Mouse (Mus musculus): ENCODE data around the gene Rnf150. TPM values are rescaled to one million over a fixed set of nuclear protein-coding genes. Genes with fewer than 3 reads are reported as not detected.

Rnf150 gene
- total RNA-seq, 2 experiments from 2014 or later: 4.6 TPM; not detected in 1

- no peak for ATAC-seq (replicated peaks; ENCODE audit: low FRiP score, poor library complexity, severe bottlenecking)
Measured at GRCm38 (mm10) chr8:82995727-82996438, 132.7 kb downstream of the Rnf150 start.

GRCm38 (mm10) chr8:82996843-82997242 is 133.7 kb downstream of the Rnf150 start:
- no peak for ATAC-seq (replicated peaks; ENCODE audit: low FRiP score, poor library complexity, severe bottlenecking)

- no peak for ATAC-seq (replicated peaks; ENCODE audit: low FRiP score, poor library complexity, severe bottlenecking)
Measured at GRCm38 (mm10) chr8:82998778-82999177, 135.6 kb downstream of the Rnf150 start.

- ATAC-seq (replicated peaks; ENCODE audit: low FRiP score, poor library complexity, severe bottlenecking): no peak
Measured at GRCm38 (mm10) chr8:83003187-83003586, 140.0 kb downstream of the Rnf150 start.

GRCm38 (mm10) chr8:83009481-83009880 is 146.3 kb downstream of the Rnf150 start:
- no peak for ATAC-seq (replicated peaks; ENCODE audit: low FRiP score, poor library complexity, severe bottlenecking)

- ATAC-seq (replicated peaks; ENCODE audit: low FRiP score, poor library complexity, severe bottlenecking): no peak
Measured at GRCm38 (mm10) chr8:83011286-83011685, 148.1 kb downstream of the Rnf150 start.

- no peak for ATAC-seq (replicated peaks; ENCODE audit: low FRiP score, poor library complexity, severe bottlenecking)
Measured at GRCm38 (mm10) chr8:83011758-83012157, 148.6 kb downstream of the Rnf150 start.

- no peak for ATAC-seq (replicated peaks; ENCODE audit: low FRiP score, poor library complexity, severe bottlenecking)
Measured at GRCm38 (mm10) chr8:83028211-83028610, 165.1 kb downstream of the Rnf150 start.

- no peak for ATAC-seq (replicated peaks; ENCODE audit: low FRiP score, poor library complexity, severe bottlenecking)
Measured at GRCm38 (mm10) chr8:83032800-83033199, 169.6 kb downstream of the Rnf150 start.

GRCm38 (mm10) chr8:83035141-83035540 is 172.0 kb downstream of the Rnf150 start:
- ATAC-seq (replicated peaks; ENCODE audit: low FRiP score, poor library complexity, severe bottlenecking): no peak

- no peak for ATAC-seq (replicated peaks; ENCODE audit: low FRiP score, poor library complexity, severe bottlenecking)
Measured at GRCm38 (mm10) chr8:83036521-83037166, 173.5 kb downstream of the Rnf150 start.

GRCm38 (mm10) chr8:83037321-83037720 is 174.2 kb downstream of the Rnf150 start:
- no peak for ATAC-seq (replicated peaks; ENCODE audit: low FRiP score, poor library complexity, severe bottlenecking)

- no peak for ATAC-seq (replicated peaks; ENCODE audit: low FRiP score, poor library complexity, severe bottlenecking)
Measured at GRCm38 (mm10) chr8:83038575-83038974, 175.4 kb downstream of the Rnf150 start.

- ATAC-seq (replicated peaks; ENCODE audit: low FRiP score, poor library complexity, severe bottlenecking): no peak
Measured at GRCm38 (mm10) chr8:83041440-83041839, 178.3 kb downstream of the Rnf150 start.

- ATAC-seq (replicated peaks; ENCODE audit: low FRiP score, poor library complexity, severe bottlenecking): no peak
Measured at GRCm38 (mm10) chr8:83046912-83047311, 183.8 kb downstream of the Rnf150 start.

- no peak for ATAC-seq (replicated peaks; ENCODE audit: low FRiP score, poor library complexity, severe bottlenecking)
Measured at GRCm38 (mm10) chr8:83048527-83048926, 185.4 kb downstream of the Rnf150 start.

- ATAC-seq (replicated peaks; ENCODE audit: low FRiP score, poor library complexity, severe bottlenecking): no peak
Measured at GRCm38 (mm10) chr8:83049171-83049601, 186.0 kb downstream of the Rnf150 start.

- no peak for ATAC-seq (replicated peaks; ENCODE audit: low FRiP score, poor library complexity, severe bottlenecking)
Measured at GRCm38 (mm10) chr8:83049616-83050015, 186.5 kb downstream of the Rnf150 start.

- ATAC-seq (replicated peaks; ENCODE audit: low FRiP score, poor library complexity, severe bottlenecking): no peak
Measured at GRCm38 (mm10) chr8:83052896-83053295, 189.7 kb downstream of the Rnf150 start.

GRCm38 (mm10) chr8:83054801-83055200 is 191.6 kb downstream of the Rnf150 start:
- ATAC-seq (replicated peaks; ENCODE audit: low FRiP score, poor library complexity, severe bottlenecking): no peak

- ATAC-seq (replicated peaks; ENCODE audit: low FRiP score, poor library complexity, severe bottlenecking): no peak
Measured at GRCm38 (mm10) chr8:83058951-83059350, 195.8 kb downstream of the Rnf150 start.
